Mouse (Mus musculus): Measurements from ENCODE around the gene Agap2.
"Not testable (repeated sequence)": the region's sequence is repeated elsewhere in the genome, so short reads cannot be mapped to it uniquely, and the experiment has no call there.

The Agap2 gene

DNA sequence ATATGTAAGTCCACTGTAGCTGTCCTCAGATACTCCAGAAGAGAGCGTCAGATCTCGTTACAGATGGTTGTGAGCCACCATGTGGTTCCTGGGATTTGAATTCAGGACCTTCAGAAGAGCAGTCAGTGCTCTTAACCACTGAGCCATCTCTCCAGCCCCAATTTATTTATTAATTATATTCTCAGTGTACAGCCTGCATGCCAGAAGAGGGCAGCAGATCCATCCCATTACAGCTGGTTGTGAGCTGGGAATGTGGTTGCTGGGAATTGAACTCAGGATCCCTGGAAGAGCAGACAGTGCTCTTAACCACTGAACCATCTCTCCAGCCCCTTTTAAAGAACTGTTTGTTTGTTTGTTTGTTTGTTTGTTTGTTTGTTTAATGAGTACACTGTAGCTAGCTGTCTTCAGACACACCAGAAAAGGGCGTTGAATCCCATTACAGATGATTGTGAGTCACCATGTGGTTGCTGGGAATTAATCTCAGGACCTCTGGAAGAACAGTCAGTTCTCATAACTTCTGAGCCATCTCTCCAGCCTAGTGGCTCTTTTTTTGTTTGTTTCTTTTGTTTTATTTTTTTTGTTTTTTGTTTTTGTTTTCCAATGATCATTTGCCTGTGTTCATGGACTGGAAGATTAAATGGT lies 59.4 kb downstream of the Agap2 start:
- not testable (repeated sequence) for DNase-seq (ENCODE audit: low read depth, low spot score)

DNA sequence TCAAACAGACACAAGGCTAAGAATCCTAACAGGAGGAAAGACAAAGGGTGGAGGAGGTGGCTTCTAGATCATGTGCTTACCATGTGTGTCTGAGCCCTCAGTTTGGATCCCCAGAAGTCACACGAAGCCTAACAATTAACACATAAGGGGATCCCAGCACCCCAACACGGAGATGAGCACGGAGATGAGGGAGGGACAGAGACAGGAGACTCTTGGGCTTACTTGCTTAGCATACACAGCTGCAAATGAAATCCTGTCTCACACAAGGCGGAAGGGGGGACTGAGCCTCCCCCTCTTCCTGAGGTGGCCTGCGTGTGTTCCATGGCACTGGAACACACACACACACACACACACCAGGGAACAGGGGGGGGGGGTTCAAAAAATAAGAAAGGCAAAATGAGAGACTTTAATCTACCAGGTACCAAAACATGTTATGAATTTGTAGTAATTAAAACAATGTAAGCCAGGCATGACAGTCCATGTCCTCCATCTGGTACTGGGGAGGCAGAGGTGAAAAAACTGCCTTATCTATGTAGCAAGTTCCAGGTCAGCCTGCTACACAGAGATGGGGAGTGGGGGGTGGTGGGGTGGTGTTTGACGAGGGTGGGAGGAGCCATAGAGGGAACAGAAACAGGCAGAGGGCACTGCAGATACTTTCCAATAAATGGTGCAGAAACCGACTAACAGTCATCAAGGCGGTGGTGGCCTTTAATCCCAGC lies 60.2 kb downstream of the Agap2 start:
- peak; percentile 51 for DNase-seq (ENCODE audit: low read depth, low spot score)

DNA sequence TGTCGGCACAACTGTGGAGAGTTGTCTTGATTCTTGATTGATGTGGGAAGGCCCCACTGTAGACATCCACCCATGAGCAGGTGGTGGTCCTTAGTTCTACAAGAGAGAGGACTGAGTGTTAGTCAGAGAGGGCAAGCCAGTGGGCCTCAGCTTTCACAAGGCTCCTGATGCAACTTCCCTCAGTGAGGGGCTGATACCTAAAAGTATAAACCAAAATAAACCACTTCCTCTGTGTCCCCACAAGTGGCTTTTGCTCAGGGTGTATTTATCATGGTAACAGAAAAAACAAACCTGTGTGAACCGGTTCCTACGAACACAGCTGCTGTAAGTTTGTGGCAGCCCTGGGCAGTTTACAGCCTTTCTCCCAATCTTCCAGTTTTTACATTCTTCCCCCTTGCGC lies 61.4 kb downstream of the Agap2 start:
- DNase-seq (ENCODE audit: low read depth, low spot score) = peak; percentile 52

DNA sequence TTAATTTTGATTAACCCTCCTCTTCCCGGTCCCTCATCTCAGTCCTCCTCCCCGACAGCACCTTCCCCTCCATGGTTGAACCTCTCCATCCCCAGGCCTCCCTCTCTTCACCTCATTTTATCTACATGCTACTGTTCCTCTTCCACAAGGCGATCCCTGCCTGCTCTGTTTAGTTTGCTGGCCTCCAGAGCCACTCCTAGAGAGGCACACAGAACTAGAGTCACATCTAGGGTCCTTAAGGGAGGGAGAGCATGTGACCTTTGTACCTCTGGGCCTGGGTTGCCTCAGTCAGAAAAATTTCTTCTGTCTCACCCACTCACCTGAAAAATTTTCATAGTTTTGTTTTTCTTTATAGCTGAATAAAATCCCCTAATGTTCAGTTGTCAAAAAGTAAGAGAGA lies 62.8 kb downstream of the Agap2 start:
- DNase-seq (ENCODE audit: low read depth, low spot score) = no peak

DNA sequence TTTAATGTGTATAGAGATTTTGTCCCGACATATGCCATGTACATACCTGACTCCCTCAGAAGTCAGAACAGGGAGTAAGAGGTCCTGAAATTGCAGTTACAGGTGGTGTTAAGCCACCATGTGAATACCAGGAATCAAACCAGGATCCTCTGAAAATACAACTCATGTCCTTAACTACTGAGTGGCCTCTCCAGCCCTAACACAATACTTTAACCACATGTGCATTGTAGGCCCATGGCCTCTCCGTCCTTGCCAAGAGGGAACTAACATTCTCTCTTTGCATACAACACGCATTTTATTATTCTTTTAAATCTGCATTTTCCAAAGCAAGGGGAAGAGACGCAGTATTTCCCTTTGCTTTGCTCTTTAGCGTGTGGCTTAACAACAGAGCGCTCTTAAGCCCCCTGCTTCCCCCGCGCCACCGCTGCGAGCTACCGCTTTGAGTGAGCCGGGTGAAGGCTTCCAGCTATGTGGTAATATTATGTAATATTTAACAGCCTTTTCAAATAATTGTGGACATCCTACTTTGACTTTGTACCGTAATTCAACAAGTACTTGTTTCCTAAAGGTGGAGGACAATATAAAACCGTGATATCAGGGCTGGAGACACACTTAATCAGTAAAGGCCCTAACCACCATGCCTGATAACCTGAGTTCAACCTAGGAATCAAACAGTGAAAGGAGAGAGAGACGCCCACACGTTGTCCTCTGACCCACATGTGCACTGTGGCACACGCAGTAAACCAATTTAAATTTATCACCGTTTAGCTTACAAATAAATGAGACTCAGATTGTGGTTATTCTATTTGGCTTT lies 63.5 kb downstream of the Agap2 start:
- no peak for DNase-seq (ENCODE audit: low read depth, low spot score)

DNA sequence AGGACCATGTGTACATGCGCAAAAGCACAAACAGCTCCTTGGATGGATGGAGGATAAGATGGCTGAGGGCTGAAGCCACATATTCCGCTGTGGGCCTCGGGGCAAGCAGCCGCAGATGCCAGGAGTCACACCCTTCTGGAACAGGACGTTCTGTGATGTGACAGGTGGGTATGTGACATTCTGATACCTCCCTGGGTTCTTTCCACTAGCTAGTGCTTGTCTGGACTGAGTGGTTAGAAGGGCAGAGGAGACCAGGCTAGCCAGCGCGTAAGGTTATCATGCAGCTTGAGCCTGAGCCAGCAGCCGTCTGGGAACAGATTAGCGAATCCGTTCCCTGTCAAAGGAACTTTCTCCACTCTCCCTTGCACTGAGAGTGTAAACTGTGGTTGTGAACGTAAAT lies 65.9 kb downstream of the Agap2 start:
- DNase-seq (ENCODE audit: low read depth, low spot score) = no peak

DNA sequence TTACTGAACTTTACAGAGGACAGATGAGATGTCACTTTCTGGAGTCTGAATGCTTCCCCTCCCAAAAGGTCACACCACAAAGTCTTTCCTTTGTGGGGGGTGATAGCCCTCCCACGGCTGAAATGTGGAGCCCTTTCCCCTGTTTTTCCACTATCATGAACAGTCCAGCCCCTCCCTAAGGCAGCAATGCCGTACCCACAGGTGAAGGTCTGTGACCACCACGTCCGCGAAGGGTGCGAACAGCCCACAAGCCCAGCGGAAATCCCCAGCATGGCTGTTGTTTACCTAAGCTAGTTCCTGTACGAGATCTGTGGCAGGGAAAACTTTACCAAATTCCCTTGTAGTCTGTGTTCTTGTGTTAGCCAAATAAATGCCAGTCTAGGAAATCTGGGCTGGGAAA lies 66.4 kb downstream of the Agap2 start:
- no peak for DNase-seq (ENCODE audit: low read depth, low spot score)
